Mouse (Mus musculus): ENCODE measurements around the gene Gm9833.

- no peak for TF ChIP-seq EP300 (IDR thresholded peaks at IDR 0.05; ENCODE audit: low read depth)
- no peak for TF ChIP-seq CTCF (IDR thresholded peaks at IDR 0.05; ENCODE audit: low read depth)
Measured at GRCm38 (mm10) chr3:10077096-10077841, 10.6 kb upstream of the Gm9833 start.

Measured in liver, embryonic 14.5 days (tissue).